In the genomic region with DNA sequence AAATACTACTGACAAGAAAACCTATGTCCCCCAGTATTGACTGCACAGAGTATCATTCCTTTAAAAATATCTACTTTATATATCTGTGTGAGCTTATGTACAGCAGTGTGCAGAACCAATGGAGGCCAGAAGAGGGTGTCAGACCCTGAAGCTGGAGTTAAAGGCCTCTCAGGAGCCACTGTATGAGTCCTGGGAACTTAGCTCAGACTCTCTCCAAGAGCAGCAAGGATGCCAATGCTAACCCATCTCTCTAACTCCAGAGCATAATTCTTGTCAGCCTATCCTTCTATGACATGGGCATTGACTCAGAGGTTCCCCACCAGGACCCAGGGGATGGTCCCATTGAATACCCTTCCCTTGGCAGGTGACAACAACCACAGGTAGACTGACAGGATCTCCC, we compare ENCODE assay signal across 17 mouse cellular contexts.
DNase-seq lines count a peak whose midpoint lies in the region; ATAC-seq and TF ChIP-seq lines count a peak whose summit lies in the region.
"Had no signal": no experiment of that assay in that cellular context is flagged by ENCODE, and none has a peak within 500 bp of the region (broad histone marks: within the 10 kb centered on the region; RNA-seq: fewer than 3 reads in every experiment).

No protein-coding gene starts in this region.

- H3K36me3 ChIP-seq in heart, embryonic 12.5 days, result no peaks in the 10 kb centered on the region
- H3K36me3 ChIP-seq in midbrain, embryonic 12.5 days, result no peaks in the 10 kb centered on the region
- H3K36me3 ChIP-seq in midbrain, postnatal 0 days (ENCODE audit: insufficient read depth, low read length), result peaks cover 6% of the 10 kb centered on the region; the same call in 1 of the 2 replicates
- H3K36me3 ChIP-seq: embryonic facial prominence, embryonic 10.5 days; embryonic facial prominence, embryonic 12.5 days; forebrain, embryonic 15.5 days had no signal

- no peak overlapping the region for H3K4me3 ChIP-seq in heart, embryonic 12.5 days
- H3K4me3 ChIP-seq in midbrain, embryonic 12.5 days, result no peak overlapping the region
- H3K4me3 ChIP-seq in midbrain, postnatal 0 days (ENCODE audit: low read depth, low read length), result no peak overlapping the region
- H3K4me3 ChIP-seq: embryonic facial prominence, embryonic 10.5 days; embryonic facial prominence, embryonic 12.5 days; forebrain, embryonic 13.5 days; forebrain, embryonic 15.5 days had no signal

- peak; percentile 79 for DNase-seq in heart, adult 11 months
- DNase-seq in midbrain, postnatal 0 days (ENCODE audit: low spot score), result no peak
- DNase-seq in kidney, adult 8-10 months, result no peak
- DNase-seq: adrenal gland, adult 8-10 months; cerebellum, adult 11-12 months; cerebellum, adult 2 months; cerebellum, adult 9-10 months; forebrain, postnatal 0 days had no signal

- TF ChIP-seq CTCF in midbrain, postnatal 0 days (IDR thresholded peaks at IDR 0.05), result no peak

- H3K9me3 ChIP-seq in heart, embryonic 12.5 days (replicated peaks), result no peaks in the 10 kb centered on the region; the same call in 1 of the 2 replicates
- no peaks in the 10 kb centered on the region for H3K9me3 ChIP-seq in midbrain, embryonic 12.5 days
- H3K9me3 ChIP-seq in midbrain, postnatal 0 days (ENCODE audit: low read length), result no peaks in the 10 kb centered on the region
- H3K9me3 ChIP-seq: embryonic facial prominence, embryonic 10.5 days; embryonic facial prominence, embryonic 12.5 days; forebrain, embryonic 13.5 days; forebrain, embryonic 15.5 days had no signal

- H3K9ac ChIP-seq in heart, embryonic 12.5 days, result no peak overlapping the region
- no peak overlapping the region for H3K9ac ChIP-seq in midbrain, embryonic 12.5 days (replicated peaks)
- no peak overlapping the region for H3K9ac ChIP-seq in midbrain, postnatal 0 days (replicated peaks; ENCODE audit: low read length, poor library complexity, severe bottlenecking)
- H3K9ac ChIP-seq: embryonic facial prominence, embryonic 12.5 days; forebrain, embryonic 13.5 days; forebrain, embryonic 15.5 days; forebrain, postnatal 0 days had no signal

- no peak overlapping the region for H3K27ac ChIP-seq in heart, embryonic 12.5 days (ENCODE audit: poor library complexity, severe bottlenecking)
- no peak overlapping the region for H3K27ac ChIP-seq in midbrain, embryonic 12.5 days (replicated peaks)
- H3K27ac ChIP-seq in midbrain, postnatal 0 days (ENCODE audit: low read depth, low read length), result no peak overlapping the region
- H3K27ac ChIP-seq: embryonic facial prominence, embryonic 10.5 days; embryonic facial prominence, embryonic 12.5 days; forebrain, embryonic 13.5 days; forebrain, embryonic 15.5 days had no signal

- no peak overlapping the region for H3K4me2 ChIP-seq in heart, embryonic 12.5 days
- no peak overlapping the region for H3K4me2 ChIP-seq in midbrain, embryonic 12.5 days (replicated peaks)
- no peak overlapping the region for H3K4me2 ChIP-seq in midbrain, postnatal 0 days (ENCODE audit: low read depth, low read length, poor library complexity, severe bottlenecking)
- H3K4me2 ChIP-seq: embryonic facial prominence, embryonic 12.5 days; forebrain, embryonic 13.5 days; forebrain, embryonic 15.5 days had no signal

- no peaks in the 10 kb centered on the region for H3K27me3 ChIP-seq in heart, embryonic 12.5 days (replicated peaks)
- no peaks in the 10 kb centered on the region for H3K27me3 ChIP-seq in midbrain, embryonic 12.5 days
- no peaks in the 10 kb centered on the region for H3K27me3 ChIP-seq in midbrain, postnatal 0 days (ENCODE audit: insufficient read depth, low read length)
- H3K27me3 ChIP-seq: CH12.LX; embryonic facial prominence, embryonic 12.5 days; forebrain, embryonic 13.5 days; forebrain, embryonic 15.5 days had no signal

- ATAC-seq in heart, embryonic 12.5 days (ENCODE audit: insufficient number of reproducible peaks, low FRiP score), result no peak
- ATAC-seq in midbrain, embryonic 12.5 days (ENCODE audit: low FRiP score, low read depth), result 0 out of 2 replicates have a peak, but pooled peaks have one; percentile 16
- ATAC-seq in midbrain, postnatal 0 days (ENCODE audit: low FRiP score), result no peak
- ATAC-seq: activated CD4-positive, CD25-positive, alpha-beta regulatory T cell, adult 4 months; CD4-positive, CD25-positive, alpha-beta regulatory T cell, adult 4 months; forebrain, embryonic 13.5 days; forebrain, embryonic 15.5 days; forebrain, postnatal 0 days had no signal

- H3K4me1 ChIP-seq in heart, embryonic 12.5 days (replicated peaks), result no peaks in the 10 kb centered on the region
- H3K4me1 ChIP-seq in midbrain, embryonic 12.5 days, result peaks cover 7% of the 10 kb centered on the region; the same call in 1 of the 2 replicates
- H3K4me1 ChIP-seq in midbrain, postnatal 0 days (ENCODE audit: insufficient read depth, low read length), result no peaks in the 10 kb centered on the region
- H3K4me1 ChIP-seq: embryonic facial prominence, embryonic 10.5 days; embryonic facial prominence, embryonic 12.5 days; forebrain, embryonic 13.5 days; forebrain, embryonic 15.5 days had no signal
